Mouse (Mus musculus) kidney, adult 2 months (tissue): ENCODE measurements around the gene Uqcr11.

Source experiments
- CTCF ChIP-seq: fragments of 200-500 bp; conservative IDR thresholded peaks from 2 replicates; pipeline ENCODE4 v1.5.1; 2011; ENCODE audit warnings: low read depth, mild to moderate bottlenecking, control low read depth, low read length, moderate library complexity, mixed read lengths; ENCODE audit not compliant: insufficient read depth, insufficient read length
- POLR2A ChIP-seq: fragments of 200-500 bp; IDR thresholded peaks from one replicate; pipeline ENCODE4 v1.6.1; 2011; ENCODE audit warnings: low read depth, low read length, control low read depth

- no peak for TF ChIP-seq CTCF
- no peak for TF ChIP-seq POLR2A
Measured at GRCm38 (mm10) chr10:80357336-80357735, 49.3 kb downstream of the Uqcr11 start.
